ENCODE assay signal across 27 mouse cellular contexts in the genomic region with DNA sequence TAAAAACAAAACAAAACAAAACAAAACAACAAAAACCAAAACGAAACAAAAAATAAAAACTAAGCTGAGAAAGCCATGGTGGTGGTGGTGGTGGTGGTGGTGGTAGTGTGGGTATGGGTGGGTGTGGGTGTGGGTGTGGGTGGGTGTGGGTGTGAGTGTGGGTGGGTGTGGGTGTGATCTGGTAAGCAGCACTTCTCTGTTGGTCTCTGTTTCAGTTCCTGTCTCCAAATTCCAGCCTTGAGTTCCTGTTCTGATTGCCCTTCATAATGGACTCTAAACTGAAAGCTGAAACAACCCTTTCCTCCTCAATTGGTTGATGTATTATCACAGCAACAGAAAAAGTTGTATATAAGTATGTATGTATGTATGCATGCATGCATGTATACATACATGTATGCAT.
"Had no signal": no experiment of that assay in that cellular context is flagged by ENCODE, and none has a peak within 500 bp of the region (broad histone marks: within the 10 kb centered on the region; RNA-seq: fewer than 3 reads in every experiment).

No protein-coding gene starts in this region.

- H3K4me1 ChIP-seq: heart, embryonic 13.5 days; heart, embryonic 15.5 days; hindbrain, embryonic 13.5 days; hindbrain, embryonic 15.5 days; limb, embryonic 13.5 days; limb, embryonic 15.5 days; liver, embryonic 12.5 days had no signal

- DNase-seq: gastrocnemius, adult 2 months; gastrocnemius, postnatal 10 days; gastrocnemius, postnatal 25 days; heart, adult 11 months; heart, adult 2 months; heart, postnatal 14 days; heart, postnatal 36 days; kidney, adult 11 months; kidney, adult 2 months; kidney, adult 9 months; kidney, postnatal 14 days; kidney, postnatal 36 days; layer of hippocampus, adult 9-11 months; layer of hippocampus, postnatal 36 days; left cerebral cortex, postnatal 4 days had no signal

- ATAC-seq: hindbrain, postnatal 0 days; intestine, embryonic 16.5 days; liver, embryonic 12.5 days had no signal

- H3K36me3 ChIP-seq: heart, embryonic 13.5 days; heart, embryonic 15.5 days; hindbrain, embryonic 13.5 days; hindbrain, embryonic 15.5 days; kidney, embryonic 15.5 days; limb, embryonic 13.5 days; limb, embryonic 15.5 days; liver, embryonic 12.5 days had no signal

- H3K9ac ChIP-seq: heart, embryonic 13.5 days; heart, embryonic 15.5 days; hindbrain, embryonic 13.5 days; hindbrain, embryonic 15.5 days; kidney, embryonic 15.5 days; limb, embryonic 13.5 days; limb, embryonic 15.5 days; liver, embryonic 12.5 days had no signal

- H3K4me3 ChIP-seq: gastrocnemius, adult 2 months; heart, adult 2 months; heart, embryonic 13.5 days; heart, embryonic 15.5 days; hindbrain, embryonic 13.5 days; hindbrain, embryonic 15.5 days; kidney, embryonic 15.5 days; limb, embryonic 13.5 days; limb, embryonic 15.5 days; liver, embryonic 12.5 days had no signal

- H3K9me3 ChIP-seq: heart, embryonic 13.5 days; heart, embryonic 15.5 days; hindbrain, embryonic 13.5 days; hindbrain, embryonic 15.5 days; kidney, embryonic 15.5 days; limb, embryonic 13.5 days; limb, embryonic 15.5 days; liver, embryonic 12.5 days had no signal

- H3K27me3 ChIP-seq: heart, embryonic 13.5 days; heart, embryonic 15.5 days; hindbrain, embryonic 13.5 days; hindbrain, embryonic 15.5 days; kidney, embryonic 15.5 days; limb, embryonic 13.5 days; limb, embryonic 15.5 days; liver, embryonic 12.5 days had no signal

- H3K4me2 ChIP-seq: heart, embryonic 11.5 days; heart, embryonic 13.5 days; heart, embryonic 15.5 days; hindbrain, embryonic 13.5 days; hindbrain, embryonic 15.5 days; kidney, embryonic 15.5 days; limb, embryonic 13.5 days; limb, embryonic 15.5 days; liver, embryonic 12.5 days had no signal

- H3K27ac ChIP-seq: gastrocnemius, adult 2 months; heart, adult 2 months; heart, embryonic 13.5 days; heart, embryonic 15.5 days; hindbrain, embryonic 13.5 days; hindbrain, embryonic 15.5 days; hindbrain, postnatal 0 days; kidney, embryonic 15.5 days; kidney, postnatal 0 days; limb, embryonic 13.5 days; limb, embryonic 15.5 days; liver, embryonic 12.5 days had no signal
